Mouse (Mus musculus) gastrocnemius, postnatal 14 days (tissue): Measurements from ENCODE around the gene Upk1a. TPM values are rescaled to one million over a fixed set of nuclear protein-coding genes. Genes with fewer than 3 reads are reported as not detected.

Source experiments
- DNase-seq: peaks from one replicate; pipeline ENCODE4 v3.0.0; 2021; ENCODE audit warnings: mixed read lengths
- intact Hi-C: fragments of 180-260 bp; cut with DNase I; formaldehyde crosslinking; loops from one replicate; pipeline ENCODE4 v1.15.1; 2025; ENCODE audit warnings: low total_unique reads
- total RNA-seq, 2 experiments: library from RNA; stranded (reverse); gene quantifications; 2 replicates each; pipeline ENCODE4 v1.2.3; 2021

Upk1a gene
- total RNA-seq, 2 experiments from 2014 or later, result 0.14 to 0.16 TPM

- peak; percentile 47 for DNase-seq
- intact Hi-C loops, result no loop called here
Measured at GRCm38 (mm10) chr7:30587842-30588667, 24.6 kb downstream of the Upk1a start.

GRCm38 (mm10) chr7:30586455-30587020, 26.1 kb downstream of the Upk1a start:
- intact Hi-C loops, result no loop called here
- DNase-seq, result no peak

- no peak for DNase-seq
- intact Hi-C loops, result no loop called here
Measured at GRCm38 (mm10) chr7:30585170-30585569, 27.5 kb downstream of the Upk1a start.

- no peak for DNase-seq
- intact Hi-C loops, result no loop called here
Measured at GRCm38 (mm10) chr7:30584339-30584738, 28.3 kb downstream of the Upk1a start.

GRCm38 (mm10) chr7:30581547-30581946, 31.1 kb downstream of the Upk1a start:
- intact Hi-C loops, result no loop called here
- DNase-seq, result no peak

GRCm38 (mm10) chr7:30579950-30580349, 32.7 kb downstream of the Upk1a start:
- DNase-seq, result no peak
- intact Hi-C loops, result no loop called here

- DNase-seq, result peak; percentile 73
- intact Hi-C loops, result no loop called here
Measured at GRCm38 (mm10) chr7:30572969-30573368, 39.7 kb downstream of the Upk1a start.

GRCm38 (mm10) chr7:30572389-30572788, 40.3 kb downstream of the Upk1a start:
- no peak for DNase-seq
- intact Hi-C loops, result no loop called here

- intact Hi-C loops, result no loop called here
- no peak for DNase-seq
Measured at GRCm38 (mm10) chr7:30567555-30567954, 45.1 kb downstream of the Upk1a start.

GRCm38 (mm10) chr7:30566033-30566432, 46.6 kb downstream of the Upk1a start:
- no peak for DNase-seq
- intact Hi-C loops, result no loop called here

- intact Hi-C loops, result no loop called here
- DNase-seq, result no peak
Measured at GRCm38 (mm10) chr7:30564970-30565571, 47.6 kb downstream of the Upk1a start, which contains the start of gene Igflr1. TSS of gene Igflr1 (plus strand) at chr7:30565427.

GRCm38 (mm10) chr7:30563906-30564280, 48.8 kb downstream of the Upk1a start:
- DNase-seq, result no peak
- intact Hi-C loops, result no loop called here

- intact Hi-C loops, result no loop called here
- DNase-seq, result peak; percentile 97
Measured at GRCm38 (mm10) chr7:30563117-30563905, 49.3 kb downstream of the Upk1a start, which contains the start of the genes U2af1l4, Gm49396 and Psenen. TSS of gene U2af1l4 (plus strand) at chr7:30563301. TSS of gene Gm49396 (plus strand) at chr7:30563344. TSS of gene Psenen (minus strand) at chr7:30563627.

- DNase-seq, result no peak
- intact Hi-C loops, result no loop called here
Measured at GRCm38 (mm10) chr7:30562526-30563116, 50.0 kb downstream of the Upk1a start.

- no peak for DNase-seq
- intact Hi-C loops, result no loop called here
Measured at GRCm38 (mm10) chr7:30560296-30560695, 52.4 kb downstream of the Upk1a start.

- intact Hi-C loops, result no loop called here
- peak; percentile 96 for DNase-seq
Measured at GRCm38 (mm10) chr7:30559443-30559954, 53.1 kb downstream of the Upk1a start, which contains the start of gene Lin37. TSS of gene Lin37 (minus strand) at chr7:30559838.

GRCm38 (mm10) chr7:30558656-30559442, 53.8 kb downstream of the Upk1a start:
- DNase-seq, result no peak
- intact Hi-C loops, result no loop called here

- intact Hi-C loops, result no loop called here
- no peak for DNase-seq
Measured at GRCm38 (mm10) chr7:30557901-30558514, 54.6 kb downstream of the Upk1a start.
